Mouse (Mus musculus): ENCODE data around the gene Cldn5. TPM values are rescaled to one million over a fixed set of nuclear protein-coding genes. Genes with fewer than 3 reads are reported as not detected.
A peak's percentile ranks its signal among the peaks of the same experiment; 100 is the strongest.

The Cldn5 gene
- polyA plus RNA-seq, 1 experiment from 2014 or later: 87.8 TPM

GRCm38 (mm10) chr16:18798841-18799240 is 22.2 kb downstream of the Cldn5 start:
- peak; percentile 72 for DNase-seq
- H3K4me1 ChIP-seq (ENCODE audit: control insufficient read depth, insufficient read depth, low read length): no peaks in the 10 kb centered on the region
- WGBS: 74% methylated on average over 2 of the region's 2 CpGs
- H3K9me3 ChIP-seq (ENCODE audit: control insufficient read depth, low read length): no peaks in the 10 kb centered on the region
- H3K27ac ChIP-seq (replicated peaks; ENCODE audit: low read depth, low read length): no peak overlapping the region
- no peak overlapping the region for H3K9ac ChIP-seq (replicated peaks; ENCODE audit: low read length)
- H3K4me3 ChIP-seq (replicated peaks; ENCODE audit: low read depth, low read length): no peak overlapping the region
- no peak for ATAC-seq (ENCODE audit: low FRiP score, low TSS enrichment)
- H3K4me2 ChIP-seq (ENCODE audit: low read length): no peak overlapping the region
- peaks cover 14% of the 10 kb centered on the region; the same call in 1 of the 2 replicates for H3K36me3 ChIP-seq (ENCODE audit: control insufficient read depth, insufficient read depth, low read length)
- H3K27me3 ChIP-seq (ENCODE audit: control insufficient read depth, insufficient read depth, low read length): no peaks in the 10 kb centered on the region

- no peak overlapping the region for H3K27ac ChIP-seq (replicated peaks; ENCODE audit: low read depth, low read length)
Measured at GRCm38 (mm10) chr16:18805746-18806145, 29.1 kb downstream of the Cldn5 start.

GRCm38 (mm10) chr16:18809001-18809400 is 32.4 kb downstream of the Cldn5 start:
- Histone ChIP-seq H3K27ac (replicated peaks; ENCODE audit: low read depth, low read length) (no peak overlapping the region), H3K27me3 (ENCODE audit: control insufficient read depth, insufficient read depth, low read length) (no peaks in the 10 kb centered on the region), H3K9ac (replicated peaks; ENCODE audit: low read length) (no peak overlapping the region), H3K36me3 (ENCODE audit: control insufficient read depth, insufficient read depth, low read length) (peaks cover 13% of the 10 kb centered on the region; the same call in 1 of the 2 replicates), H3K9me3 (ENCODE audit: control insufficient read depth, low read length) (no peaks in the 10 kb centered on the region), H3K4me3 (replicated peaks; ENCODE audit: low read depth, low read length) (no peak overlapping the region), H3K4me2 (ENCODE audit: low read length) (no peak overlapping the region), H3K4me1 (ENCODE audit: control insufficient read depth, insufficient read depth, low read length) (peaks cover 8% of the 10 kb centered on the region; the same call in 1 of the 2 replicates)
- WGBS: 93% methylated on average over 5 of the region's 5 CpGs
- no peak for ATAC-seq (ENCODE audit: low FRiP score, low TSS enrichment)
- DNase-seq: no peak

More at GRCm38 (mm10) chr16:18805746-18806145, 29.1 kb downstream of the Cldn5 start:
- ATAC-seq (ENCODE audit: low FRiP score, low TSS enrichment) (no peak), DNase-seq (no peak)
- Histone ChIP-seq H3K9me3 (ENCODE audit: control insufficient read depth, low read length) (no peaks in the 10 kb centered on the region), H3K27me3 (ENCODE audit: control insufficient read depth, insufficient read depth, low read length) (no peaks in the 10 kb centered on the region), H3K4me2 (ENCODE audit: low read length) (no peak overlapping the region), H3K4me1 (ENCODE audit: control insufficient read depth, insufficient read depth, low read length) (no peaks in the 10 kb centered on the region), H3K36me3 (ENCODE audit: control insufficient read depth, insufficient read depth, low read length) (peaks cover 13% of the 10 kb centered on the region), H3K9ac (replicated peaks; ENCODE audit: low read length) (no peak overlapping the region), H3K4me3 (replicated peaks; ENCODE audit: low read depth, low read length) (no peak overlapping the region)
- 86% methylated on average over 2 of the region's 2 CpGs for WGBS

GRCm38 (mm10) chr16:18811032-18811431 is 34.4 kb downstream of the Cldn5 start:
- WGBS: 7% methylated on average over 5 of the region's 5 CpGs
- H3K9me3 ChIP-seq (ENCODE audit: control insufficient read depth, low read length): no peaks in the 10 kb centered on the region
- ATAC-seq (ENCODE audit: low FRiP score, low TSS enrichment) (0 out of 2 replicates have a peak, but pooled peaks have one; percentile 1), DNase-seq (no peak)
- peaks cover 8% of the 10 kb centered on the region; the same call in 1 of the 2 replicates for H3K4me1 ChIP-seq (ENCODE audit: control insufficient read depth, insufficient read depth, low read length)
- H3K4me2 ChIP-seq (ENCODE audit: low read length): peak overlapping the region; percentile 62
- H3K9ac ChIP-seq (replicated peaks; ENCODE audit: low read length): peak overlapping the region; percentile 30
- H3K36me3 ChIP-seq (ENCODE audit: control insufficient read depth, insufficient read depth, low read length): peaks cover 23% of the 10 kb centered on the region
- H3K27ac ChIP-seq (replicated peaks; ENCODE audit: low read depth, low read length): no peak overlapping the region
- H3K27me3 ChIP-seq (ENCODE audit: control insufficient read depth, insufficient read depth, low read length): no peaks in the 10 kb centered on the region
- H3K4me3 ChIP-seq (replicated peaks; ENCODE audit: low read depth, low read length): peak overlapping the region; percentile 67

GRCm38 (mm10) chr16:18811468-18812384 is 35.1 kb downstream of the Cldn5 start, which contains the start of the genes Ufd1 and Cdc45:
Ufd1 (plus strand) TSS chr16:18811779.
Cdc45 (minus strand) TSS chr16:18811987.
- peak; percentile 95 for DNase-seq
- H3K4me2 ChIP-seq (ENCODE audit: low read length): peak within 1 kb of the TSS; percentile 62
- H3K9me3 ChIP-seq (ENCODE audit: control insufficient read depth, low read length): no peaks in the 10 kb centered on the region
- peak within 1 kb of the TSS; percentile 67 for H3K9ac ChIP-seq (replicated peaks; ENCODE audit: low read length)
- H3K4me3 ChIP-seq (replicated peaks; ENCODE audit: low read depth, low read length): peak within 1 kb of the TSS; percentile 67
- H3K27me3 ChIP-seq (ENCODE audit: control insufficient read depth, insufficient read depth, low read length): no peaks in the 10 kb centered on the region
- ATAC-seq (ENCODE audit: low FRiP score, low TSS enrichment): peak; percentile 95
- H3K4me1 ChIP-seq (ENCODE audit: control insufficient read depth, insufficient read depth, low read length): peaks cover 8% of the 10 kb centered on the region; the same call in 1 of the 2 replicates
- whole genome bisulfite sequencing: under 1% methylated on average over 42 of the region's 42 CpGs
- peak within 1 kb of the TSS; percentile 63 for H3K27ac ChIP-seq (replicated peaks; ENCODE audit: low read depth, low read length)
- H3K36me3 ChIP-seq (ENCODE audit: control insufficient read depth, insufficient read depth, low read length): peaks cover 25% of the 10 kb centered on the region

GRCm38 (mm10) chr16:18812385-18812910 is 35.8 kb downstream of the Cldn5 start:
- 3% methylated on average over 31 of the region's 31 CpGs for WGBS
- Histone ChIP-seq H3K9ac (replicated peaks; ENCODE audit: low read length) (peak overlapping the region; percentile 67), H3K4me1 (ENCODE audit: control insufficient read depth, insufficient read depth, low read length) (peaks cover 8% of the 10 kb centered on the region; the same call in 1 of the 2 replicates), H3K36me3 (ENCODE audit: control insufficient read depth, insufficient read depth, low read length) (peaks cover 31% of the 10 kb centered on the region), H3K9me3 (ENCODE audit: control insufficient read depth, low read length) (no peaks in the 10 kb centered on the region), H3K4me2 (ENCODE audit: low read length) (peak overlapping the region; percentile 62), H3K4me3 (replicated peaks; ENCODE audit: low read depth, low read length) (peak overlapping the region; percentile 67), H3K27ac (replicated peaks; ENCODE audit: low read depth, low read length) (peak overlapping the region; percentile 63; the same call in 1 of the 2 replicates), H3K27me3 (ENCODE audit: control insufficient read depth, insufficient read depth, low read length) (no peaks in the 10 kb centered on the region)
- ATAC-seq (ENCODE audit: low FRiP score, low TSS enrichment) (peak; percentile 49), DNase-seq (no peak)

GRCm38 (mm10) chr16:18822356-18822755 is 45.7 kb downstream of the Cldn5 start:
- no peak for ATAC-seq (ENCODE audit: low FRiP score, low TSS enrichment)
- Histone ChIP-seq H3K27ac (replicated peaks; ENCODE audit: low read depth, low read length) (no peak overlapping the region), H3K27me3 (ENCODE audit: control insufficient read depth, insufficient read depth, low read length) (no peaks in the 10 kb centered on the region), H3K4me1 (ENCODE audit: control insufficient read depth, insufficient read depth, low read length) (no peaks in the 10 kb centered on the region), H3K4me2 (ENCODE audit: low read length) (no peak overlapping the region), H3K4me3 (replicated peaks; ENCODE audit: low read depth, low read length) (no peak overlapping the region), H3K36me3 (ENCODE audit: control insufficient read depth, insufficient read depth, low read length) (peaks cover 98% of the 10 kb centered on the region), H3K9ac (replicated peaks; ENCODE audit: low read length) (no peak overlapping the region), H3K9me3 (ENCODE audit: control insufficient read depth, low read length) (no peaks in the 10 kb centered on the region)
- DNase-seq: no peak
- 89% methylated on average over 1 of the region's 1 CpGs for WGBS

GRCm38 (mm10) chr16:18822925-18823324 is 46.3 kb downstream of the Cldn5 start:
- H3K27me3 ChIP-seq (ENCODE audit: control insufficient read depth, insufficient read depth, low read length): no peaks in the 10 kb centered on the region

More at GRCm38 (mm10) chr16:18822925-18823324, 46.3 kb downstream of the Cldn5 start:
- ATAC-seq (ENCODE audit: low FRiP score, low TSS enrichment) (no peak), DNase-seq (no peak)
- WGBS: 64% methylated on average over 4 of the region's 4 CpGs
- Histone ChIP-seq H3K4me2 (ENCODE audit: low read length) (no peak overlapping the region), H3K9ac (replicated peaks; ENCODE audit: low read length) (no peak overlapping the region), H3K27ac (replicated peaks; ENCODE audit: low read depth, low read length) (no peak overlapping the region), H3K9me3 (ENCODE audit: control insufficient read depth, low read length) (no peaks in the 10 kb centered on the region), H3K36me3 (ENCODE audit: control insufficient read depth, insufficient read depth, low read length) (peaks cover 98% of the 10 kb centered on the region), H3K4me3 (replicated peaks; ENCODE audit: low read depth, low read length) (no peak overlapping the region), H3K4me1 (ENCODE audit: control insufficient read depth, insufficient read depth, low read length) (no peaks in the 10 kb centered on the region)

All from midbrain, embryonic 14.5 days (tissue).